ENCODE assay signal across 8 mouse cellular contexts in the genomic region with DNA sequence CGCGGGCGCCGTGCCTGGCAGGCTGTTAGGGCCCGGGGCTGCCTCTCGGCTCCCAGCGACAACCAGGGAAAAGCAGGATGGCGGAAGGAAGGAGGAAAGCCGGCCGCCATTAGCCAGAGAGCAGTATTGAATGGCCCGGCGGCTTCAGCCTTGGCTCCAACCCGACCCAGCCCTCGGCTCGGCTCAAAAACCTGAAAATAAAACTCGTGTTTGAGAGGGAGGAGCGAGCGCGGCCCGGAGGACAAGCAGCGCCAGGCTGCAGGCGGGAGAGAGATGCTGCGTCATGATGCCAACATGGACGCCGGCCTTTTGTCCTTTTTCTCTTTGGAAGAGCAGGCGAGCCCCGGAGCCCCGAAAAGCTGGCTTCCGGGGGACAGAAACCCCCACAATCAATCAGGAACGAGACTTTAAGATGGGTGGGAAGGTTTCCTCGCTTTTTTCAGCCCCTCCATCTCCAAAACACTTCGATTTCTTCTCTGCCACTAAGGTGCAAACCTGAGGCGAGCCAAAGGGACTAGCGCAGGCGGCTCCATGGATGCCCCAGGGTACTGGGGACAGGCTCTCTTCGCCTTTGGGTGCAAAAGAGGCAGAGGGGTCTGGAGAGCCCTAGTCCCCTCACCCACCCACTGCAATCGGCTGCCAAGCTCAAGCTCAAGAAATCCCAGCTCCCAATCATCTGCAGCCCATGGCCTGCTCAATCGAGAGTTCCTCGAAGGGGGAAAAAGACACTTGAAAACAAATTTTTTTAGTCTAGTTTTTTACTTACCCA. TPM values are rescaled to one million over a fixed set of nuclear protein-coding genes. Genes with fewer than 3 reads are reported as not detected.
DNase-seq lines count a peak whose midpoint lies in the region; ATAC-seq and TF ChIP-seq lines count a peak whose summit lies in the region.

No protein-coding gene starts in this region.

- peak; percentile 83 for DNase-seq in c-Kit-positive CD71-positive TER-119-positive erythroid progenitor cells, embryonic 14.5 days (ENCODE audit: low spot score)
- peak; percentile 89 to 91 for DNase-seq in heart, postnatal 10 days
- DNase-seq in kidney, postnatal 36 days = peak; percentile 90 to 91
- DNase-seq in neural tube, embryonic 11.5 days (ENCODE audit: low spot score) = peak; percentile 82

- H3K4me2 ChIP-seq in forebrain, embryonic 13.5 days = peak overlapping the region; percentile 96
- peak overlapping the region; percentile 98 for H3K4me2 ChIP-seq in liver, embryonic 16.5 days (ENCODE audit: low read depth, low read length)
- peak overlapping the region; percentile 100 for H3K4me2 ChIP-seq in neural tube, embryonic 11.5 days (ENCODE audit: low read depth)

- peaks cover 1% of the 10 kb centered on the region for H3K4me1 ChIP-seq in ES-Bruce4 (ENCODE audit: control insufficient read depth, insufficient read depth, low read length)
- peaks cover 47% of the 10 kb centered on the region for H3K4me1 ChIP-seq in forebrain, embryonic 13.5 days
- H3K4me1 ChIP-seq in liver, embryonic 16.5 days (ENCODE audit: control insufficient read depth, low read depth, low read length) = peaks cover 59% of the 10 kb centered on the region
- H3K4me1 ChIP-seq in neural tube, embryonic 11.5 days (ENCODE audit: control insufficient read depth, insufficient read depth, low read length) = peaks cover 36% of the 10 kb centered on the region
- H3K4me1 ChIP-seq in testis, adult 2 months (ENCODE audit: control insufficient read depth, insufficient read depth, low read length) = peaks cover 66% of the 10 kb centered on the region

- no peak for TF ChIP-seq EP300 in ES-Bruce4 (IDR thresholded peaks at IDR 0.05; ENCODE audit: insufficient read depth, low read depth, low read length)

- no peaks in the 10 kb centered on the region for H3K27me3 ChIP-seq in ES-Bruce4 (ENCODE audit: control insufficient read depth, insufficient read depth, low read length, poor library complexity, severe bottlenecking)
- H3K27me3 ChIP-seq in forebrain, embryonic 13.5 days = no peaks in the 10 kb centered on the region
- no peaks in the 10 kb centered on the region for H3K27me3 ChIP-seq in liver, embryonic 16.5 days (ENCODE audit: control insufficient read depth, insufficient read depth, low read depth, low read length)
- no peaks in the 10 kb centered on the region for H3K27me3 ChIP-seq in neural tube, embryonic 11.5 days (ENCODE audit: control insufficient read depth, insufficient read depth, low read length)
- no peaks in the 10 kb centered on the region for H3K27me3 ChIP-seq in testis, adult 2 months (ENCODE audit: control insufficient read depth, insufficient read depth, low read length)

- H3K9ac ChIP-seq in ES-Bruce4 (ENCODE audit: low read depth, poor library complexity, severe bottlenecking) = peak overlapping the region; percentile 95
- peak overlapping the region; percentile 100 for H3K9ac ChIP-seq in forebrain, embryonic 13.5 days
- H3K9ac ChIP-seq in liver, embryonic 16.5 days (ENCODE audit: low read depth, low read length) = peak overlapping the region; percentile 100
- peak overlapping the region; percentile 100 for H3K9ac ChIP-seq in neural tube, embryonic 11.5 days (ENCODE audit: low read length)

- no peaks in the 10 kb centered on the region for H3K36me3 ChIP-seq in ES-Bruce4 (ENCODE audit: control insufficient read depth, insufficient read depth, low read length, poor library complexity, severe bottlenecking)
- peaks cover 18% of the 10 kb centered on the region for H3K36me3 ChIP-seq in forebrain, embryonic 13.5 days (ENCODE audit: poor library complexity, severe bottlenecking)
- H3K36me3 ChIP-seq in liver, embryonic 16.5 days (ENCODE audit: control insufficient read depth, insufficient read depth) = peaks cover 5% of the 10 kb centered on the region
- H3K36me3 ChIP-seq in neural tube, embryonic 11.5 days (ENCODE audit: control insufficient read depth, insufficient read depth, low read length) = peaks cover 4% of the 10 kb centered on the region
- H3K36me3 ChIP-seq in testis, adult 2 months (ENCODE audit: control insufficient read depth, insufficient read depth, low read length) = no peaks in the 10 kb centered on the region

- WGBS in forebrain, embryonic 13.5 days = under 1% methylated on average over 39 of the region's 39 CpGs
- under 1% methylated on average over 39 of the region's 39 CpGs for WGBS in liver, embryonic 16.5 days (ENCODE audit: insufficient replicate concordance)
- WGBS in neural tube, embryonic 11.5 days = under 1% methylated on average over 37 of the region's 39 CpGs

- no peaks in the 10 kb centered on the region for H3K9me3 ChIP-seq in ES-Bruce4 (replicated peaks; ENCODE audit: control insufficient read depth, insufficient read depth, low read length, poor library complexity, severe bottlenecking)
- no peaks in the 10 kb centered on the region for H3K9me3 ChIP-seq in forebrain, embryonic 13.5 days (replicated peaks)
- no peaks in the 10 kb centered on the region for H3K9me3 ChIP-seq in liver, embryonic 16.5 days (replicated peaks; ENCODE audit: control insufficient read depth, low read length)
- no peaks in the 10 kb centered on the region for H3K9me3 ChIP-seq in neural tube, embryonic 11.5 days (ENCODE audit: control insufficient read depth, low read length)

- TF ChIP-seq POLR2A in ES-Bruce4 (IDR thresholded peaks at IDR 0.05; ENCODE audit: insufficient read depth, low read length) = no peak
- TF ChIP-seq POLR2A in testis, adult 2 months (IDR thresholded peaks at IDR 0.05; ENCODE audit: control insufficient read depth, low read depth, low read length) = peak; percentile 54; the same call in 1 of the 2 replicates

- TF ChIP-seq CTCF in ES-Bruce4 (IDR thresholded peaks at IDR 0.05; ENCODE audit: low read depth, low read length) = no peak
- no peak for TF ChIP-seq CTCF in testis, adult 2 months (IDR thresholded peaks at IDR 0.05; ENCODE audit: control insufficient read depth, insufficient read depth, insufficient replicate concordance, low read depth, low read length)

- intact Hi-C loops in heart, postnatal 10 days (cut with DNase I) = no loop called here

- H3K4me3 ChIP-seq in ES-Bruce4 (ENCODE audit: low read depth, low read length) = peak overlapping the region; percentile 56
- H3K4me3 ChIP-seq in forebrain, embryonic 13.5 days = peak overlapping the region; percentile 94
- peak overlapping the region; percentile 85 for H3K4me3 ChIP-seq in liver, embryonic 16.5 days (ENCODE audit: low read depth, low read length)
- H3K4me3 ChIP-seq in neural tube, embryonic 11.5 days (ENCODE audit: low read depth, low read length) = peak overlapping the region; percentile 84
- peak overlapping the region; percentile 92 for H3K4me3 ChIP-seq in testis, adult 2 months (ENCODE audit: control insufficient read depth, low read depth, low read length)

- ATAC-seq in forebrain, embryonic 13.5 days = 0 out of 2 replicates have a peak, but pooled peaks have one; percentile 8
- ATAC-seq in liver, embryonic 16.5 days (ENCODE audit: low read depth) = peak; percentile 9; the same call in 1 of the 2 replicates
- ATAC-seq in neural tube, embryonic 11.5 days (ENCODE audit: insufficient read depth, low FRiP score, low TSS enrichment) = no peak

- H3K27ac ChIP-seq in ES-Bruce4 (ENCODE audit: insufficient read depth, low read length) = peak overlapping the region; percentile 87
- peak overlapping the region; percentile 100 for H3K27ac ChIP-seq in forebrain, embryonic 13.5 days
- H3K27ac ChIP-seq in liver, embryonic 16.5 days (ENCODE audit: low read length) = peak overlapping the region; percentile 100
- H3K27ac ChIP-seq in neural tube, embryonic 11.5 days (ENCODE audit: low read depth, low read length) = peak overlapping the region; percentile 100
- H3K27ac ChIP-seq in testis, adult 2 months (ENCODE audit: control insufficient read depth, insufficient read depth, low read depth, low read length) = peak overlapping the region; percentile 95

RNA-seq across cellular contexts. Expression of a gene that starts 2.9 kb away (rescaled TPM):
- 8.6 and 11.3 TPM in 2 replicates for polyA plus RNA-seq in ES-Bruce4 (2011; ENCODE audit: insufficient read depth, insufficient read length, low read depth, missing spikeins)
- polyA plus RNA-seq in forebrain, embryonic 13.5 days (2015; fragmentation: Nextera tagmentation; extraction: Ambion mirVana) = 13.4 and 13.9 TPM in 2 replicates
- 10 to 100 TPM; 19.6 to 22.1 TPM for total RNA-seq in heart, postnatal 10 days (2021)
- polyA plus RNA-seq in liver, embryonic 16.5 days (2015; fragmentation: Nextera tagmentation; extraction: Ambion mirVana) = 3.5 and 4.1 TPM in 2 replicates
- 10.9 and 12.2 TPM in 2 replicates for polyA plus RNA-seq in neural tube, embryonic 11.5 days (2014; fragmentation: Nextera tagmentation; extraction: Ambion mirVana)
- polyA plus RNA-seq in testis, adult 2 months (2012; rRNA removed) = 11.3 and 13.7 TPM in 2 replicates

RNA-seq across cellular contexts. Expression of a gene that starts 6.6 kb away (rescaled TPM):
- polyA plus RNA-seq in ES-Bruce4 (2011; ENCODE audit: insufficient read depth, insufficient read length, low read depth, missing spikeins) = 1.6 and 2.0 TPM in 2 replicates
- polyA plus RNA-seq in forebrain, embryonic 13.5 days (2015; fragmentation: Nextera tagmentation; extraction: Ambion mirVana) = 4.3 and 5.0 TPM in 2 replicates
- total RNA-seq in heart, postnatal 10 days (2021) = under 1 TPM; 0.64 to 0.77 TPM
- polyA plus RNA-seq in liver, embryonic 16.5 days (2015; fragmentation: Nextera tagmentation; extraction: Ambion mirVana) = 1.7 and 2.3 TPM in 2 replicates
- 1.6 and 2.6 TPM in 2 replicates for polyA plus RNA-seq in neural tube, embryonic 11.5 days (2014; fragmentation: Nextera tagmentation; extraction: Ambion mirVana)
- polyA plus RNA-seq in testis, adult 2 months (2012; rRNA removed) = 0.78 and 1.1 TPM in 2 replicates

RNA-seq across cellular contexts. Expression of a gene that starts 30.1 kb away (rescaled TPM):
- 24.8 TPM in 2 replicates for polyA plus RNA-seq in ES-Bruce4 (2011; ENCODE audit: insufficient read depth, insufficient read length, low read depth, missing spikeins)
- 75.5 and 77.3 TPM in 2 replicates for polyA plus RNA-seq in forebrain, embryonic 13.5 days (2015; fragmentation: Nextera tagmentation; extraction: Ambion mirVana)
- 10 to 100 TPM; 20.5 to 24.6 TPM for total RNA-seq in heart, postnatal 10 days (2021)
- 63.8 and 73.2 TPM in 2 replicates for polyA plus RNA-seq in liver, embryonic 16.5 days (2015; fragmentation: Nextera tagmentation; extraction: Ambion mirVana)
- 68.3 and 69.0 TPM in 2 replicates for polyA plus RNA-seq in neural tube, embryonic 11.5 days (2014; fragmentation: Nextera tagmentation; extraction: Ambion mirVana)
- 36.3 and 37.1 TPM in 2 replicates for polyA plus RNA-seq in testis, adult 2 months (2012; rRNA removed)

RNA-seq across cellular contexts. Expression of a gene that starts 43.4 kb away (rescaled TPM):
- polyA plus RNA-seq in ES-Bruce4 (2011; ENCODE audit: insufficient read depth, insufficient read length, low read depth, missing spikeins) = not detected in 2 replicates
- polyA plus RNA-seq in forebrain, embryonic 13.5 days (2015; fragmentation: Nextera tagmentation; extraction: Ambion mirVana) = not detected in 2 replicates
- not detected for total RNA-seq in heart, postnatal 10 days (2021)
- polyA plus RNA-seq in liver, embryonic 16.5 days (2015; fragmentation: Nextera tagmentation; extraction: Ambion mirVana) = 110 and 129 TPM in 2 replicates
- polyA plus RNA-seq in neural tube, embryonic 11.5 days (2014; fragmentation: Nextera tagmentation; extraction: Ambion mirVana) = not detected in 2 replicates
- 1.7 TPM in 2 replicates for polyA plus RNA-seq in testis, adult 2 months (2012; rRNA removed)
